Mouse (Mus musculus) ES-E14 (cell line): ENCODE results near the gene Rad23b.

Experiments used
- CHD2 ChIP-seq: IDR thresholded peaks from 2 replicates; pipeline ENCODE4 v1.6.1; 2014; ENCODE audit warnings: mild to moderate bottlenecking, low read depth, low read length, inconsistent platforms
- HCFC1 ChIP-seq: IDR thresholded peaks from 2 replicates; pipeline ENCODE4 v1.6.1; 2012; ENCODE audit warnings: low read length, inconsistent platforms, borderline replicate concordance; ENCODE audit not compliant: insufficient read depth
- MAFK ChIP-seq: IDR thresholded peaks from 2 replicates; pipeline ENCODE4 v1.6.1; 2014; ENCODE audit warnings: mild to moderate bottlenecking, low read depth, low read length, inconsistent platforms; ENCODE audit not compliant: insufficient read depth
- ZC3H11A ChIP-seq: IDR thresholded peaks from 2 replicates; pipeline ENCODE4 v1.6.1; 2012; ENCODE audit warnings: low read depth, mild to moderate bottlenecking, inconsistent platforms, low read length, borderline replicate concordance
- ZNF384 ChIP-seq: IDR thresholded peaks from 2 replicates; pipeline ENCODE4 v1.6.1; 2012; ENCODE audit warnings: low read depth, low read length, inconsistent platforms

- no peak for TF ChIP-seq CHD2
- TF ChIP-seq HCFC1: no peak
- no peak for TF ChIP-seq ZNF384
- no peak for TF ChIP-seq MAFK
- TF ChIP-seq ZC3H11A: no peak
Observed at GRCm38 (mm10) chr4:55382350-55382749, 32.5 kb downstream of the Rad23b start.
